Mouse (Mus musculus) kidney, postnatal 0 days (tissue): ENCODE measurements around the gene Ssna1. TPM values are rescaled to one million over a fixed set of nuclear protein-coding genes. Genes with fewer than 3 reads are reported as not detected.
A peak's percentile ranks its signal among the peaks of the same experiment; 100 is the strongest.
"Not testable (repeated sequence)": the region's sequence is repeated elsewhere in the genome, so short reads cannot be mapped to it uniquely, and the experiment has no call there.

Experiments
- ATAC-seq: fragments of 200-750 bp; cut with Nextera tagmentation; replicated peaks from 2 replicates; pipeline ENCODE4 v1.8.0; 2017; ENCODE audit warnings: low read depth, moderate number of reproducible peaks, moderate TSS enrichment, moderate library complexity; ENCODE audit not compliant: low FRiP score
- DNase-seq: peaks from one replicate; pipeline ENCODE4 v3.0.0-alpha.2; 2016; ENCODE audit warnings: low spot score
- H3K27ac ChIP-seq: fragments of 300-500 bp; sonication (generic); 2 replicates; pipeline ENCODE4 v1.5.1; 2014; ENCODE audit warnings: mild to moderate bottlenecking
- H3K27me3 ChIP-seq: fragments of 300-500 bp; sonication (generic); 2 replicates; pipeline ENCODE4 v1.6.1; 2014; ENCODE audit warnings: low read length, mixed read lengths; ENCODE audit not compliant: insufficient read depth
- H3K36me3 ChIP-seq: fragments of 300-500 bp; sonication (generic); 2 replicates; pipeline ENCODE4 v1.6.1; 2014; ENCODE audit warnings: low read length, mixed read lengths; ENCODE audit not compliant: insufficient read depth
- H3K4me1 ChIP-seq: fragments of 300-500 bp; sonication (generic); replicated peaks from 2 replicates; pipeline ENCODE4 v1.6.1; 2014; ENCODE audit warnings: antibody characterized with exemption, low read length, mixed read lengths; ENCODE audit not compliant: insufficient read depth
- H3K4me2 ChIP-seq: fragments of 300-500 bp; sonication (generic); 2 replicates; pipeline ENCODE4 v1.6.1; 2014; ENCODE audit warnings: mild to moderate bottlenecking, low read length, moderate library complexity, mixed read lengths
- H3K4me3 ChIP-seq: fragments of 300-500 bp; sonication (generic); replicated peaks from 2 replicates; pipeline ENCODE4 v1.5.1; 2014; ENCODE audit warnings: low read depth, low read length
- H3K9ac ChIP-seq: fragments of 300-500 bp; sonication (generic); 2 replicates; pipeline ENCODE4 v1.6.1; 2014; ENCODE audit warnings: low read depth, low read length
- H3K9me3 ChIP-seq: fragments of 300-500 bp; sonication (generic); replicated peaks from 2 replicates; pipeline ENCODE4 v1.6.1; 2016; ENCODE audit warnings: low read length, inconsistent platforms, mixed read lengths
- CTCF ChIP-seq: IDR thresholded peaks from 2 replicates; pipeline ENCODE4 v1.5.1; 2016; ENCODE audit warnings: antibody characterized with exemption, low read depth, mild to moderate bottlenecking, moderate library complexity
- WGBS: fragments of 180-500 bp; shearing (Covaris S2); extraction: QIAGEN DNeasy Blood & Tissue Kit; methylation state at CpG from one replicate; pipeline ENCODE4 v1.1.7; 2014; 5-methylcytosine and 5-hydroxymethylcytosine counted together
- polyA plus RNA-seq: library from polyadenylated mRNA; unstranded; fragments of >200 nt; fragmentation: Nextera tagmentation; extraction: Ambion mirVana; gene quantifications from 2 replicates; pipeline ENCODE4 v1.2.1, GENCODE M21; 2015

Ssna1 gene
- polyA plus RNA-seq, 1 experiment from 2014 or later, result 172 TPM

DNA sequence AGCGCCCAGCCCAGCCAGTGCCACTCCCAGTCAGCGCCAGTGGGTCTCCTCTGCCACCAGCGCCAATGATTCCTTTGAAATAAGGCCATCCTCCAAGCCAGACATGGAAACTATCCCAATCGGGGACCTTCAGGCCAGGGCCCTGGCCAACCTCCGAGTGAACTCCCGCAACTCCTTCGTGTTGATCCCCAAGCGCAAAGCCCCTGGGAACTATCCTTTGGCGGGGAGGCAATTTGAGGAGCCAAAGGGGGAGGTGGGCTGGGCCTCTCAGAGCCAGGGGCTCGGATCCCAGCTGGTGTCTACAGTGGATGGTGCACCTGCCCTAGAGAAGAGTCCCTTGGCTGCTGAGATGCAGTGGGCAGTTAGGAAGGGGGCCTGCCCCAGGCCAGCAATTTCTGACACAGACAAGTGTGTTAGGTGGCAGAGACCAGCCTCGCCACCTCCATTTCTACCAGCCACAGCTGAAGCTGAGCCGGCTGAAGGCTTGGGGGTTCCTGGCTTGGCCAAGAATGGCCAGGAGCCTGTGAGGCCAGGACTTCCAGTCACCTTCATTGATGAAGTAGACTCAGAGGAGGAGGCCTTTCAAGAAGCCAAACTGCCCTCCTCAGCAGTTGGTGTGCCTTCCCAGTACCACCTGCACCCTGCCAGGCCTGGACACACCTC is 8.5 kb downstream of the Ssna1 start:
- ATAC-seq (no peak), DNase-seq (no peak)
- Histone ChIP-seq H3K36me3 (peaks cover 4% of the 10 kb centered on the region; the same call in 1 of the 2 replicates), H3K27me3 (no peaks in the 10 kb centered on the region), H3K9ac (peak overlapping the region; percentile 75), H3K27ac (no peak overlapping the region), H3K9me3 (no peaks in the 10 kb centered on the region), H3K4me2 (peak overlapping the region; percentile 99), H3K4me3 (peak overlapping the region; percentile 62), H3K4me1 (peaks cover 32% of the 10 kb centered on the region)
- no peak for TF ChIP-seq CTCF
- WGBS, result 25% methylated on average over 12 of the region's 12 CpGs

DNA sequence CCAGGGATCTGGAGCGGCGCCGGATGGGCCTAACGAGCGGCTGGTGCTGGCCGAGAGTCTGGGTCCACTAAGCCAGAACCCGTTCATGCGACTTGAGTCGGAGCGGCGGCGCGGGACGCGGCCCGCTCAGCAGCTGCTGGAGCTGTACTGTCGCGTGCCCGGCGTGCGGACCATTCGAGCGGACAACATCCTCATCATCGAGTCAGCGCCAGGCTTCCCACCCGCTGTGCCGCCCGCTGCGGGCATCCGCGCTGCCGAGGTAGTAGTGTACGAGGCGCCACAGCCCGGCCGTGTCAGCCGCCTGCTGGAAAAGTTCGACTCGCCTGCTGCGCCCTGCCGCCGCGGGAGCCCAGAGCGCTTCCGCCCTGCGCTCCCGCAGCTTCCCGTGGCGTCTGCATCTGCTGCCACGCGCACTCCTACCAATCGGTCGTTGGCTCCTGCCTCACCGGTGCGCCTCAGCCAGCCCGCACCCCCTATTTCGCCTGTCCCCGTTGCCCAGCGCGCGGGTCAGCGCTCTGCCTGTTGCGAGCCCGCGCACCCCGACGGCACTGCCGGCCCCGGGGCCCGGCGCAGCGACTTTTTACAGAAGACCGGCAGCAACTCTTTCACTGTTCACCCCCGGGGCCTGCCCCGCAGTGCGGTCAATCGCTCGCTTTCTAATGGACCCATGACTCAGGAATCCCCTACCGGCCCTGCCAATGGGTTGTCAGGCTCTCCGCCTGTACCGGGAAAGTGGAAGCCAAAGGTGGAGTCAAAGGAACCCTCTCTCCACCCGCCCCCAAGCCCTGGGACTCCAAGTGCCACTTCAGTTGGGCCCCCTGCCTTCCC is 9.2 kb downstream of the Ssna1 start:
- peak overlapping the region; percentile 99 for H3K4me2 ChIP-seq
- H3K27ac ChIP-seq, result peak overlapping the region; percentile 70
- under 1% methylated on average over 78 of the region's 82 CpGs for WGBS
- H3K4me1 ChIP-seq, result peaks cover 32% of the 10 kb centered on the region
- H3K4me3 ChIP-seq, result peak overlapping the region; percentile 62
- no peak; the same call in 1 of the 2 replicates for ATAC-seq
- no peak for DNase-seq
- H3K9me3 ChIP-seq, result no peaks in the 10 kb centered on the region
- no peak for TF ChIP-seq CTCF
- H3K36me3 ChIP-seq, result no peaks in the 10 kb centered on the region
- no peaks in the 10 kb centered on the region for H3K27me3 ChIP-seq
- H3K9ac ChIP-seq, result peak overlapping the region; percentile 75

DNA sequence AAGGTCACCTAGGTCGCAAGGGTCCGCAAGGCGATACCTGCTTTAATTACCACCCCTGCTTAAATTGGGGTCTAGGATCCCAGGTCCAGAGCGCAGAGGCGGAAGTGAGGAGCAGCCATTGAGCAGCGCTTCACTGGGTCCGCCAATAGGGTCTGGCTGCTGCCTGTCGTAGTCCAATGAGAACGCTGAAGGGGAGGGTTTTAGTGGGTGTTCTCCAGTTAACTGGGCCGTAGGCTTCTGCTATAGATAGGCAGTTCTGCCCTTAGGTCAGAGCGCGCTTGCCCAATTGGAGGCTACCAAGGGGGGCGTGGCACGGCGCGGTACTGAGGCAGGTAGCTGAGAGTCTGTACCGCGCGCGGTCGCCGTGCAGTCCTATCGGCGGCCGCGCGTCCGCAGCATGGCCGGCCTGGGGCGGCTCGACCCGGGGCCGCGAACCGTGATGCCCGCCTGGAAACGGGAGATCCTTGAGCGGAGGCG is 9.9 kb downstream of the Ssna1 start, which contains the start of gene Tprn:
Tprn (plus strand) TSS at position 328 of the 477 bp plus-strand sequence.
- Histone ChIP-seq H3K4me3 (peak within 1 kb of the TSS; percentile 62), H3K27ac (peak within 1 kb of the TSS; percentile 70), H3K36me3 (no peaks in the 10 kb centered on the region), H3K4me1 (peaks cover 32% of the 10 kb centered on the region), H3K9ac (peak within 1 kb of the TSS; percentile 75), H3K27me3 (no peaks in the 10 kb centered on the region), H3K4me2 (peak within 1 kb of the TSS; percentile 99), H3K9me3 (no peaks in the 10 kb centered on the region)
- no peak for TF ChIP-seq CTCF
- DNase-seq (peak; percentile 99), ATAC-seq (peak; percentile 95)
- under 1% methylated on average over 39 of the region's 39 CpGs for WGBS

DNA sequence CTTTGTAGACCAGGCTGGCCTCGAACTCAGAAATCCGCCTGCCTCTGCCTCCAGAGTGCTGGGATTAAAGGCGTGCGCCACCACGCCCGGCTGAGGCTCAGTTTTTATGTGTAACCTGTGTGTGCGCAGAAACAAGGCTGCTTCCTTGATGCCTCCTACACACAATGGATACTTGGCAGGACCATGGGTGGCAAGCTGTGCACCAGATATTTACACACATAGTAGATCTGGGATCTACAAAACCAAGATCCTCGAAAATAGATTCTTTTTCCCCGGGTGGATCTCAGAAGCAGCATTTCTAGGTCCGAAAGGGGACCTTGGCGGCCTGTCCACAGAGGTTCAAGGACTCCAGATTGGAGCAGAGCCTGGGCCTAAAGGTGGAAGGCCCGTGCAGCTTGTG is 10.4 kb downstream of the Ssna1 start:
- H3K4me1 ChIP-seq, result peaks cover 31% of the 10 kb centered on the region
- DNase-seq (no peak), ATAC-seq (no peak)
- no peaks in the 10 kb centered on the region for H3K9me3 ChIP-seq
- H3K9ac ChIP-seq, result no peak overlapping the region; the same call in 1 of the 2 replicates
- H3K36me3 ChIP-seq, result no peaks in the 10 kb centered on the region
- 45% methylated on average over 12 of the region's 12 CpGs for WGBS
- H3K27ac ChIP-seq, result peak overlapping the region; percentile 62; the same call in 1 of the 2 replicates
- H3K4me3 ChIP-seq, result peak overlapping the region; percentile 62
- H3K4me2 ChIP-seq, result peak overlapping the region; percentile 99
- TF ChIP-seq CTCF, result no peak
- no peaks in the 10 kb centered on the region for H3K27me3 ChIP-seq

DNA sequence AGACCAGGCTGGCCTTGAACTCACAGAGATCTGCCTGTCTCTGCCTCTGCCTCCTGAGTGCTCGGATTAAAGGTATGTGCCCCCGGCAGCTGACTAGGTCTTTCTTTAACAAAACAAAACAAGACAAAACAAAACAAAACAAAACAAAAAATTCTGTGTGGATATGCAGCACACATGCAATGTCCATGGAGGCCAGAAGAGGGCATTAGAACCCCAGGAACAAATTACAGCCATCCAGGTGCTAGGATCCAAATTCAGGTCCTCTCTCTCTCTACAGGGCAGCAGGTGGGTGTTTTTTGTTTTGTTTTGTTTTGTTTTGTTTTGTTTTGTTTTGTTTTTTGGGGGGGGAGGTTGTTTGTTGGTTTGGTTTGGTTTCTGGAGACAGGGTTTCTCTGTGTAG is 13.4 kb downstream of the Ssna1 start:
- ATAC-seq (no peak), DNase-seq (no peak)
- Histone ChIP-seq H3K4me1 (peaks cover 17% of the 10 kb centered on the region), H3K4me2 (no peak overlapping the region), H3K4me3 (no peak overlapping the region), H3K9me3 (no peaks in the 10 kb centered on the region), H3K27me3 (no peaks in the 10 kb centered on the region), H3K9ac (no peak overlapping the region), H3K27ac (no peak overlapping the region), H3K36me3 (no peaks in the 10 kb centered on the region)
- peak; percentile 63 for TF ChIP-seq CTCF
- 62% methylated on average over 2 of the region's 2 CpGs for WGBS

DNA sequence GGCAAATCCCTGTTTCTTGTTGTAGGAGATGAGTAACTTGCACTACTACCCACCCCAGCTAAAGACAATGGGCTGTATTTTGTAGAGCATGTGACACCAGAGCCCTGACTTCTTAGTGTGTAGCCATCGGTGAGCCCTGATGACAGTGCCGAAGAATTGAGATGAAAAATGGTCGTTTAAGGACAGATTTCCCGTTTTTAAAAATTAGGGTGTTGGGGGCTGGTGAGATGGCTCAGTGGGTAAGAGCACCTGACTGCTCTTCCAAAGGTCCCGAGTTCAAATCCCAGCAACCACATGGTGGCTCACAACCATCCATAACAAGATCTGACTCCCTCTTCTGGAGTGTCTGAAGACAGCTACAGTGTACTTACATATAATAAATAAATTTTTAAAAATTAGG is 15.0 kb downstream of the Ssna1 start:
- not testable (repeated sequence) for H3K4me3 ChIP-seq, H3K27me3 ChIP-seq, H3K27ac ChIP-seq, ATAC-seq, H3K36me3 ChIP-seq, DNase-seq, H3K9me3 ChIP-seq, H3K9ac ChIP-seq, H3K4me2 ChIP-seq, H3K4me1 ChIP-seq
- WGBS, result 90% methylated on average over 5 of the region's 5 CpGs
